Mouse (Mus musculus) layer of hippocampus, postnatal 25 days (tissue): Measurements from ENCODE around the gene 2410004B18Rik. TPM values are rescaled to one million over a fixed set of nuclear protein-coding genes. Genes with fewer than 3 reads are reported as not detected.
A peak's percentile ranks its signal among the peaks of the same experiment; 100 is the strongest.
"Not testable (repeated sequence)": the region's sequence is repeated elsewhere in the genome, so short reads cannot be mapped to it uniquely, and the experiment has no call there.

Experiments used
- DNase-seq, 2 experiments: peaks; one replicate each; pipeline ENCODE4 v3.0.0; 2022; ENCODE audit warnings: mixed read lengths in 2 of 2, low spot score in 1 of 2; ENCODE audit errors: extremely low spot score in 1 of 2
- total RNA-seq, 2 experiments: library from RNA; stranded (reverse); gene quantifications; 2 replicates each; pipeline ENCODE4 v1.2.3; 2021

Gene 2410004B18Rik
- 10 to 100 TPM; 36.5 to 37.4 TPM for total RNA-seq

GRCm38 (mm10) chr3:145937505-145938404, at the start of gene 2410004B18Rik:
Gene 2410004B18Rik, plus strand, starts transcription at chr3:145938014.
- DNase-seq, result peak; percentile 86 to 96

GRCm38 (mm10) chr3:145890346-145891132, 47.3 kb upstream of the 2410004B18Rik start:
- DNase-seq, result no peak

GRCm38 (mm10) chr3:145892451-145892850, 45.4 kb upstream of the 2410004B18Rik start:
- DNase-seq, result no peak

GRCm38 (mm10) chr3:145894131-145894530, 43.7 kb upstream of the 2410004B18Rik start:
- no peak for DNase-seq

DNA sequence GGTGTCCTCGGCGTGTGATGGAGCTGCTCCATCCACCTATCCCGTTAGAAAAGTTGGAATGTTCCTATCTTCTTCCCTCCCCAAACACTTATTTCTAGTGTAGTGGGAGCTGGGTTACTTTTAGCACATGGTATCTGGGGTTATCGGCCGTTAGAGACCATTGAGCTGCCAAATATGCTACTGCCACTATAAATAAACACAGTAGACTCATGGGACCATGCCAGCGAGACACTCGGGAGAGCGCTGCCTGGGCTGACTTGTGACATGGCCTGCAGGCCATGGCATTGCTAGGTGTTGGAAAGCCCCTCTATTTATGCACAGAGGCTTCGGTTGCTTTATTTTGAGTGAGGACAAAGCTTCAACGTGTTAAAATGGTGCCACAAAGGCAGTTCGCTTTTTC, 40.1 kb upstream of the 2410004B18Rik start:
- no peak for DNase-seq

DNA sequence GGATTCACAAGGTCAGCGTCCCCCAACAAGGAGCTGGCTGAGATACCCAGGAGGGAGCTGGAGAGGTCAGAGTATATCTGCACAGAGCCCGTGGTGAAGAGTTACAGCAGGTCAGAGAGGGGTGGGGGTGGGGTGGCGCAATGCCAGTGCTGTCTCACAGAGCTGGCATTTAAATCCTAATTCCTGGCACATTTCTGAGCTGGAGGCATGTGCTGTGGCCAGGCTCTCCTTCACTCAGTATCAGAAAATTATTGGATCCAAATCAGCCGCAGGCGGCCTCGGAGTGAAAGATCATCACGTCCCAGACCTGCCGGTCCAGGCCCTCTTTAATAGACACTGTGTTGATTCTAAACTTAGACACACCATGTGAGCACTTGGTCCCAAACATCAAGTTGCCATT, 38.0 kb upstream of the 2410004B18Rik start:
- no peak for DNase-seq

- no peak for DNase-seq
These were observed 34.3 kb upstream of the 2410004B18Rik start for GRCm38 (mm10) chr3:145903530-145903929.

DNA sequence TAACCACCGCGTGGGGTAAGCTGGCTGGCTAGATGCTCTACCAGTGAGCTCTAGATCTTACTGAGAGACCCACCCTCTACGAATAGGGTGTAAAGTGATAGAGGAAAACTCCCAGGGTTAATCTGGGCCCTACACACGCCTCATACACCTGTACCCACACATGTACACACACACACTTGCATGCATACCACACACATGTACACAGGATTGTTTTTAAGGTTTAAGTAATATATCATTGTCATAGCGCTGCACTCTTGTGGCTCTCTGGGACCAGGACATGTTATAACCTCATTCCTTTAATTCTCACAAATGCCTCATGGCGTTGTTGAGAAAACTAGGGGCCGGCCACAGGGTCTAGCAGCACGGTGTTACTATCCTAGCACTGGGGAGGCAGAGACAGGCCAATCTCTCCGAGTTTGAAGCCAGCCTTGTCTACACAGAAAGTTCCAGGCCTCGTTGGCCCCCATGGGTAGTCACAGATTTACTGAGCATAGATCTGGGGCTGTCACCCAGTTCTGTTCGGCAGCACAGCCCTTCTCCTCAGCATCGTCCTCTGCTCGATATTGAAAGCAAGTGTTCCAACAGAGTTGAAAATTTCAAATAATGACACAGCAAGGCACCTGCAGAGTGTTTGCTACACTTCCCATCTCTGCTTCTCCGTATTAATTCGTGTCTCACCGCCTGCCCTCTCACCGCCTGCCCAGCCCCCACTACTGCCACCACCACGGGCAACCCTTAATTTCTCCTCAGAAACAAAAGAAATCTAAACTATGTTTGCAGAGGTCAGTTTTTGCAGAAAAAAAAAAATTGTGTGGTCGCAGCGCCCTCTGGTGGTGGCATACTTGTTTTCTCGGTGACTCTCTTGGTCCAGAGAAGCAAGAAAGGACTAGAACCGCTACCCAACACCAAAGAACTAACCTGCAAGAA, 32.7 kb upstream of the 2410004B18Rik start:
- peak; percentile 70 to 88 for DNase-seq

DNA sequence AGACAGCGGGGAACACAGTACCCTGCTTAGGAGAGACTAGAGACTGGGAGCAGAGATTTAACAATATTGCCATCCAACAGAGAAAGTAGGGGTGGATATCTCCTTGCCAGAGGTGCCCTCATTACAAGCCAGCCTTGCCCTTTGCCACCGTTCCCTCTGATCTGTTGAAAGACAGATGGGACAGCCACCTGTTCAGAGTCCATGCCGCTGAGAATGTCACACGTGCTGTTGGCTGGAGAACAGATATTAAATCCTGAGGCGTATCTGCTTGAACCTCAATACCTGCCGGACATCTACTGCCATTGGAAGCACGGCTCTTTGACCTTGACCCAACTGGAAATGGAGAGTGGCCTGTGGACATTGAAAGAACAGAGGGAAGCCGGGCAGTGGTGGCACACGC, 31.2 kb upstream of the 2410004B18Rik start:
- no peak for DNase-seq

DNA sequence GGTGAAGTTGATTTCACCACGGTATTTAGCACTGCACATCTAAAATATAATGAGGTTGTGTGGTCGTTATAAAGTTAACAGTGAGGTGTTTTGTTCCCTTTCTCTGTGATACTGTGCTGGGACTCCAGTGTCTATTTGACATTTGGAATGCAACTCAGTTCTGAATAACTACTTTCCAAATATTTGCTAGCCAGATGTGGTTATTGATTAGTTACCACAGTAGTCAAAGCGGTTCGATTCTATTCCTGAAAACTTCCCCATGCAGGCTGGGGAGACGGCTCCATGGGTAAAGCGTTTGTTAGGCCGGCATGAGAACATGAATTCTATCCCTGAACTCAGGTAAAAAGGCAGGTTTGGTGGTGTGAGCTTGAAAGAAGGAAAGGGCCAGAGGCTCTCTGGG, 25.3 kb upstream of the 2410004B18Rik start:
- no peak for DNase-seq

GRCm38 (mm10) chr3:145913263-145913662, 24.6 kb upstream of the 2410004B18Rik start:
- DNase-seq, result no peak

- DNase-seq, result not testable (repeated sequence)
These were observed 23.9 kb upstream of the 2410004B18Rik start for GRCm38 (mm10) chr3:145913942-145914341.

DNA sequence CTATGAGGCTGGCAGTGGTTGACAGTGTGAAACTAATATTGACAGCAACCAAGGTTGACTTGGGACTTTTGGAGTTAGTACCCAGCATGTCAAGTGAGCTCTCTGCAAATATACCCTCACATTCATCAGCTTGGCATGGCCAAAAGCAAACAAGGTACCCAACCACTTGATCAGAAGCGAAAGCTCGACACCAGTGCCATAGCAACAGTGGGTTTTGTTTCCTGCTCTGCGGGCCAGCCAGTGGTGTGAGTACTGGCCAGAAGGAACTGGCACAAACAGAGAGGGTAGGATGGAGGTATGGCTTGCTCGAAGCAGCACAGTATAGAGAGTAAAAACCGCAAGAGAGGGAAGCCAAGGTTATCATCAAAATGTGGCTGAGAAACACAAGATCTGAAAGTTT, 21.4 kb upstream of the 2410004B18Rik start:
- DNase-seq, result no peak

- no peak for DNase-seq
These were observed 21.0 kb upstream of the 2410004B18Rik start for GRCm38 (mm10) chr3:145916826-145917225.

DNA sequence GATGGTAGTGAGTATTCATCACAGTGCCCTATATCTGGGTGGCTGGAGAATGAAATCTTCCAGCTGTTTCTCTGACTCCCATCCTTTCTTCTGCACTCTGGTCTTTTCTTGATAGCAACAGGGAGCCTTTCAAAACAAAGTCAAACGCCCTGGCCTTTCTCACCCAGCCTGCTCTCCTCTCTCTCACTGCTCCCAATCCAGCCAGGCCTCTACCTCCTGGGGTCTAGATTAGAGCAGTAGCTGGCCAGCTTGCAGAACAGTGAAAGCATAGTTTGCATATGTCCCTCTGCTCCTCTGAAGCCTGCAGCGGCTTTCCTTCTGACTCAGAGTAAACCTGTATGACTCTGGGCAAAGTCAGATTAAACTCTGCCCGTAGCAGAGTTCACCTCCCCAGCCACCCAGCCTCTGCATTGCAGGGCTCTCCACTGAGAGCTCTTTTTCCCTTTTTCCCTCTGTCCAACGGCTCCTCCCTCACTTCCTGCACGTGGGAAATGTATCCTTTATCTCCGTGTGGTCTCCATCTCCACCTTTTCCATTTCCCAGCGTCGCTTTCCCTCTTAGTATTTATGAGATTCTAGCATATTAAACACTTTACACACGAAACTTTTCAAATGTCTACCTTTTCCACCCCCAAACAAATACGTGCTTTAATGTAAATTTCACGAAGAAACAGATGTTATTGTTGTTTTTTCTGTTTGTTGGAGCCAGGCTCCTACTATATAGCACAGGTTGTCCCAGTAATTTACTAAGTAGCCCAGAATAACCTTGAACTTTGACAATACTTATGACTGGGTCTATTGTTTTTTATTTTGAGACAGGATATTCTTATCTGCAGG, 15.6 kb upstream of the 2410004B18Rik start, which contains the start of gene Bcl10:
Bcl10 (plus strand) TSS at position 786 of the 836 bp plus-strand sequence.
- no peak for DNase-seq

- no peak for DNase-seq
These were observed 14.8 kb upstream of the 2410004B18Rik start for GRCm38 (mm10) chr3:145922971-145923370.

DNA sequence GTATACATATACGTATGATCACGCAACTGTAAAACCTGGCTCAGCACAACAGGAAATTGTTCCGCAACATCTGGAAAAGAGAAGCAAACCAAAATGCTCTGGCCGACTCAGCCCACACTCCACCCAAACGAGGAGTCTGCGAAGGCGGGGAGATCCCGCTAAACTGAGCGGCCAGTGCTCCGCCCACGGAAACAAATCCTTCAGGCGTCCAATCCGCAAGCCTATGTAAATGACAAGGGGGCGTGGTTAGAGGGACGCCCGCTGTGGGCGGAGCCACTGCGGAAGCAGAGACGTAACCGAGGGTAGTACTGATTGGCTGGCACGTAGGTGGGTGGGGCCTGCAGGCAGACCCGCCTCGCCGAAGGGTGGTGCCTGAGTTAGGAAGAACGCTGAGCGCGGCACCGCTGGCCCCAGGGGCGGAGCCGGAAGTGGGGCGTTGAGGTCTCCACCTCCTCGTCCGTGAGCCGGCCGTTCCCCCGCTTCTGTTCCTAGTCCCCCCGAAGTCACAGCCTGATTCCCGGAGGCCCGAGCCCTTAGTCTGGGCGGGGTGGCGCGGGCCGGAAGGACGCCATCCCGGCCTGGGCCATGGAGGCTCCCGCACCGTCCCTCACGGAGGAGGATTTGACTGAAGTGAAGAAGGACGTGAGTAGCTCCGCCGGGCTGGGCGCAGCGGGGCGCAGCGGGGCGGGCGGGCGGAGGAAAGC, 13.8 kb upstream of the 2410004B18Rik start:
- peak; percentile 87 to 96 for DNase-seq

DNA sequence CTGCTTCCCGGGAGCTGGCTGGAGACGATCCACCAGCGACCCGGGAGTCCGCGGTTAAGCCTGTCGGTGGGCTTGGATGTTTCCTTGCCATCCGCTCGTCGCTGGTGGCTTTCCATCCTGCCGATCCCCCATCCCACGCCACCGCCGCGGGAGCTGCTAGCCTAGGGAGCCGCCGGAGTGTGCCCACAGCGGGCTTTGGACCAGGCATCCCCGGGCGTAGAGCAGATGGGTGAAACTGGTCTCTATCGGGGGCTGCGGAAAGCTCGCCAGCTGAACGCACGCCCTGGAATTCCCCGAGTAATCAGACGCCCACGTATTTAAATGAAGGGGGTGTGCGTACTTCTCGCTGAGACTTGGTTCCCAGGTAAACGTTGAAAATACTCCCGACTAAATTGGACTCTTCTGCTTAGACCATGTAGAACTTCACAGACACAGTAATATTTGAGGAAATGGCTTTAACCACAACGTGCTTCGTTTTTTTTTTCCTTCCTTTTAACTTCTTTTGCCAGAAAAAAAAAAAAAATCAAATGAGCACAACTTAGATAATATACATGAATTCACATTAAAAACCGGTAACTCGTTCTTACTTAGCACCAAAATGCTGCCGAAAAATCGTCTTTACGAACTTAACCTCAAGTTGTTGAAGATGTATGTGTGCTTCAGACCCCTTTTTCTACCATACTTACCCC, 13.0 kb upstream of the 2410004B18Rik start:
- DNase-seq, result peak; percentile 46 to 52
